Mouse (Mus musculus): ENCODE results near the gene Hbp1. TPM values are rescaled to one million over a fixed set of nuclear protein-coding genes. Genes with fewer than 3 reads are reported as not detected.
A peak's percentile ranks its signal among the peaks of the same experiment; 100 is the strongest.

Hbp1 gene
- polyA plus RNA-seq, 1 experiment from 2014 or later: 44.7 TPM

DNA sequence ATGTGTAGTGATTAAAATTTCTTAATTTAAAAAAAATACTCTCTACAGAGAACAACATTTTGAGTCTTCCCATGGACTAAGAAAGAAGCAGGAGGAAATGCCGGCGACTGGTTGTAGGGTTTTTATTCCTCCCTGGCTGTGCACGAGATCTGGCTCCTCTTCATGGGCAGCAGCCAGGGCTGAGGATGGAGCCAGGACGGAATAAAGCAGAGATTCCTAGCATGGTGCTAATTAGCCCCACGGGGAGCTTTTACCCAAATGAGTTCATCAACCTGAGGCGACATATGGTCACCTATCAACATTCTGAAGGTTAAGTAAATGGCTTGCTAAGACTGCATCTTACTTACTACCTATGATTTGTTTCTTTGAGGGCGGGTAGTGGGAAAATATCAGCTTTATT is 32.9 kb upstream of the Hbp1 start:
- H3K36me3 ChIP-seq (replicated peaks): peaks cover 94% of the 10 kb centered on the region
- H3K27me3 ChIP-seq: no peaks in the 10 kb centered on the region
- no peak overlapping the region for H3K9ac ChIP-seq
- no peak overlapping the region for H3K4me3 ChIP-seq (replicated peaks)
- no peak for ATAC-seq (ENCODE audit: insufficient read depth)
- H3K27ac ChIP-seq (replicated peaks): no peak overlapping the region
- H3K9me3 ChIP-seq (replicated peaks): no peaks in the 10 kb centered on the region
- H3K4me1 ChIP-seq (replicated peaks): 0 out of 2 replicates have a peak, but pooled peaks cover 6% of the 10 kb centered on the region
- H3K4me2 ChIP-seq: no peak overlapping the region
- 87% methylated on average over 7 of the region's 7 CpGs for WGBS (ENCODE audit: insufficient replicate concordance)

DNA sequence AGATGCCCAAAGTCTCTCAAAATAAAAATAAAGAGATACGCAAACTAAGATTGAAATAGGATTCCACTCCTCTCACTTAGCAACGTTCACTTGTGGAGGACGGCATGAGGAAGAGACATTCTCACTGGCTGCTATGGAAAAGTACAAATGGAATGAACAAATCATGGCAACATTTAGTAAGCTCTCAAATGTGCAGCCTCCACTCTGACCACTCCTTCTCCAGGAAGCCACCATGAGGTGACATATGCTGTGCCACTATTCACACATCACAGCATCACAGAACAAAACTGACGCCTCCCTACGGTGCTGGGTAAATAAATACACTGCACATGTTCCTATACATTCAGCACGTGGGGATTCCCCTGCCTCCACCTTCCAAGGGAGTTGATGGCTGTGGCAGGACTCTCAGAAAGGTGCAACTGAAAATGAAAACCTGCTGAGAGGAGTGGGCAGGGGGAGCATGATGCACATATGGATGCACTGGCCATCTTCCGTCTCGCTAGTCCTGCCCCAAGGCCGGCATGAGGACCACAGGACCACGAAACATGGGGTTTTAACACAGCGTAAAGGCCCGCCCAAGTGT is 27.4 kb upstream of the Hbp1 start:
- no peak overlapping the region for H3K4me3 ChIP-seq (replicated peaks)
- 84% methylated on average over 12 of the region's 12 CpGs for WGBS (ENCODE audit: insufficient replicate concordance)
- H3K4me1 ChIP-seq (replicated peaks): peaks cover 10% of the 10 kb centered on the region
- H3K9ac ChIP-seq: no peak overlapping the region
- H3K4me2 ChIP-seq: no peak overlapping the region
- H3K36me3 ChIP-seq (replicated peaks): peaks cover 80% of the 10 kb centered on the region
- H3K27me3 ChIP-seq: no peaks in the 10 kb centered on the region
- no peaks in the 10 kb centered on the region for H3K9me3 ChIP-seq (replicated peaks)
- no peak overlapping the region for H3K27ac ChIP-seq (replicated peaks)
- ATAC-seq (ENCODE audit: insufficient read depth): no peak

DNA sequence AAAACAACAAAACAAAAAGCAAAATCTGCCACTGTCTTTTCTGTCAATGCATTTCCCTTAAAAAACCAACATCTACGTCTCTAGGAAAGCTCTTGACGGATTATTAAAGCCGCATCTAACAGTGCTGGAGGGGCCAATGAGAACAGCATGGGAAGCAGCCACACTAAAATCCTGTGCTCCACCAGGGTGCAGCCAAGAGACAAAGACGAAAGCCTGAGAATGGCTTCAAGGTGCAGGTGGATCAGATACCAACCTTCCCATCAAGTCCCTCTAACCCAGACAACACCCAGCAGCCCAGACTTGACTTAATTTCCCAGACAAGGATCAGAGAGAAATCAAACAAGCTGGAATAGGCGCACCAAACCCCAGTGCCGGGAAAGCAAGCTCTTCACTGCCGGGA is 26.2 kb upstream of the Hbp1 start:
- Histone ChIP-seq H3K9me3 (replicated peaks) (no peaks in the 10 kb centered on the region), H3K27ac (replicated peaks) (no peak overlapping the region), H3K4me3 (replicated peaks) (no peak overlapping the region), H3K36me3 (replicated peaks) (peaks cover 80% of the 10 kb centered on the region), H3K27me3 (no peaks in the 10 kb centered on the region), H3K4me2 (no peak overlapping the region), H3K9ac (no peak overlapping the region), H3K4me1 (replicated peaks) (peaks cover 10% of the 10 kb centered on the region)
- ATAC-seq (ENCODE audit: insufficient read depth): no peak
- WGBS (ENCODE audit: insufficient replicate concordance): 64% methylated on average over 7 of the region's 7 CpGs

DNA sequence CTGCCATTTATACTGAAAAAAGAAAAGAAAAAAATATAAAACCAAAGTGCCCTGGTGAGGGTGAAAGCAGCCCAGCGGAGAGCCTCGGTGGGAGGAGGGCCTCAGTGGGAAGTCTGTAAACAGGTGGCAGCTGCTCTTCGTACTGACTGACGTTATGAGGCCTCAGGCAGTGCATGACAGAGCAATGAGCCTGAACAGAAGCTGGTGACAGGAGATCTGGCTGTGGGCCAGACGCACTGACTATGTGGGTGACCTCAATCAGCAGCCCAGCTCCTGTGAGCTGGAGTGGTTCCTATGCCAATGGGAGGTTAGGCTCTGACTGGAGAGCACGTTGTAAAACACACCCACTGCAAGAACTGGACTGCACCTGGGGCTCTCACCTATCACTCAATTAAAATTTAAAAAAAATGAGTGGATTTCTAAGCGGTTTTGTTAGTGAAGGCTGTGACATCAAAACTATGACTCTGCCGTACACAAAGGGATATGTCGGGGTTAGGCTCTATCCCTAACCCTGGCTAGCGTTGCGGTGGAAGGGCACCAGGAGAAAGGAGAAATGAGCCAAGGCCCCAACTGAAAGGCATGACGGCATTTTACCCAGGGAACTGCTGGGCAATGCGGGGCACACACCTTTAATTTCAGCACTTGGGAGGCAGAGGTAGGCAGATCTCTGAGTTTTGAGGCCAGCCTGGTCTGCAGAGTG is 23.3 kb upstream of the Hbp1 start:
- Histone ChIP-seq H3K4me1 (replicated peaks) (peaks cover 11% of the 10 kb centered on the region), H3K4me3 (replicated peaks) (no peak overlapping the region), H3K27ac (replicated peaks) (peak overlapping the region; percentile 67), H3K27me3 (no peaks in the 10 kb centered on the region), H3K9ac (no peak overlapping the region), H3K9me3 (replicated peaks) (no peaks in the 10 kb centered on the region), H3K36me3 (replicated peaks) (peaks cover 73% of the 10 kb centered on the region), H3K4me2 (no peak overlapping the region)
- WGBS (ENCODE audit: insufficient replicate concordance): 53% methylated on average over 13 of the region's 13 CpGs
- peak; percentile 94 for ATAC-seq (ENCODE audit: insufficient read depth)

DNA sequence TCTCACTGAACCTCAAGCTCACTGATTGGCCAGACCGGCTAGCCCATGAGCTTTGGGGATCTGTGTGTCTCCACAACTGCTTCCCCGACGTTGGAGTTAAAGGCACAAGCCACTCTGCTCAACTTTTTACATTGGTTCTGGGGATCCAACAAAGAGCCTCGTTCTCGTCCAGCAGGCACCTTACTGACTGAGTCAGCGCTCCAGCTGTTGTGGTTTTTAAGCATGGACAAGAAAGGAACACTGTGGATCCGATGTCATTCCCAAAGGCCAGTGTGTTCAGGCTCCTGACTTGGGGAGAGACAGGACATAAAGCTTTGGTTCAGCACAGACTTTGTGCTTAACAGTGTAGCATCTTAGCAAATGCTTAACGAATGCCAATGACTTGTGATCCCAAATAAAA is 21.2 kb upstream of the Hbp1 start:
- Histone ChIP-seq H3K27ac (replicated peaks) (no peak overlapping the region), H3K4me2 (no peak overlapping the region), H3K27me3 (no peaks in the 10 kb centered on the region), H3K4me1 (replicated peaks) (peaks cover 21% of the 10 kb centered on the region), H3K9ac (no peak overlapping the region), H3K9me3 (replicated peaks) (no peaks in the 10 kb centered on the region), H3K4me3 (replicated peaks) (no peak overlapping the region), H3K36me3 (replicated peaks) (peaks cover 59% of the 10 kb centered on the region)
- 89% methylated on average over 8 of the region's 8 CpGs for WGBS (ENCODE audit: insufficient replicate concordance)
- ATAC-seq (ENCODE audit: insufficient read depth): no peak

DNA sequence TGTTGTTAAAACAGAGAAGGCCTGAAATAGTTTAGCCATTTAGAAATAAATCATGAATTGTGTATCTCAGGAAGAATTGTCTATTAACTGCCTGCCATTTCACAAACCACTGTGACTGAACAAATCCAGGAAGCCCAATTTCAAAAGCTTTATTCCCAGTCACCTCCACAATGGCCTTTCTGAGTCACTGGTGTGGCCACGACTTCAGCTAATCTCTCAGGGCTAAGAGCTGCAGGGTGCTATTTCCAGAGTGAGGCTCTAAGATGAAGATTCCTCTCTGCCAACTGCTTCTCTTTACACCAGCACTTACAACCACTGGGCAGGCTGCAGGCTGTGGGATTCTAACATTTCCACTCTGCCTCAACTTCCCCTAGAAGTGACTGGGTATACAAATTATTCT is 18.8 kb upstream of the Hbp1 start:
- no peak for ATAC-seq (ENCODE audit: insufficient read depth)
- H3K36me3 ChIP-seq (replicated peaks): peaks cover 70% of the 10 kb centered on the region
- no peak overlapping the region for H3K9ac ChIP-seq
- H3K4me2 ChIP-seq: no peak overlapping the region
- 22% methylated on average over 1 of the region's 1 CpGs for WGBS (ENCODE audit: insufficient replicate concordance)
- no peaks in the 10 kb centered on the region for H3K9me3 ChIP-seq (replicated peaks)
- peaks cover 38% of the 10 kb centered on the region for H3K4me1 ChIP-seq (replicated peaks)
- no peak overlapping the region for H3K4me3 ChIP-seq (replicated peaks)
- H3K27ac ChIP-seq (replicated peaks): peak overlapping the region; percentile 54
- no peaks in the 10 kb centered on the region for H3K27me3 ChIP-seq

DNA sequence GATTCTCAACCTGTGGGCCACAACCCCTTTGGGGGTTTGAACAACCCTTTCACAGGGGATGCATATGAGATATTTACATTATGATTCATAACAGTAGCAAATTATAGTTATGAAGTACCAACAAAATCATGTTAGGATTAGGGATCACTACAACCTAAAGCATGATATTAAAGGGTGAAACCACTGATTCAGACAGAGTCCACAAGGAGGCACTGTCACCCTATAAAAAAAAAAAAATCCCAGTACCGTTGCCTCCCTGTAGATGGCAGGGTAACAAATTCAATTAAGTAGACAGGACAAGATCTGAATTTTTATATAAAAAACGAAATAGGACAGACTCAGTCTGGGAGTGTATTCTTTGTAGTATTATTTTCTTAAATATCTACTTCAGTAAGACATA is 17.2 kb upstream of the Hbp1 start:
- Histone ChIP-seq H3K9ac (no peak overlapping the region), H3K27me3 (no peaks in the 10 kb centered on the region), H3K27ac (replicated peaks) (peak overlapping the region; percentile 92), H3K4me3 (replicated peaks) (no peak overlapping the region), H3K4me1 (replicated peaks) (peaks cover 31% of the 10 kb centered on the region), H3K9me3 (replicated peaks) (no peaks in the 10 kb centered on the region), H3K4me2 (no peak overlapping the region), H3K36me3 (replicated peaks) (peaks cover 66% of the 10 kb centered on the region)
- 0% methylated on average over 2 of the region's 2 CpGs for WGBS (ENCODE audit: insufficient replicate concordance)
- no peak for ATAC-seq (ENCODE audit: insufficient read depth)

DNA sequence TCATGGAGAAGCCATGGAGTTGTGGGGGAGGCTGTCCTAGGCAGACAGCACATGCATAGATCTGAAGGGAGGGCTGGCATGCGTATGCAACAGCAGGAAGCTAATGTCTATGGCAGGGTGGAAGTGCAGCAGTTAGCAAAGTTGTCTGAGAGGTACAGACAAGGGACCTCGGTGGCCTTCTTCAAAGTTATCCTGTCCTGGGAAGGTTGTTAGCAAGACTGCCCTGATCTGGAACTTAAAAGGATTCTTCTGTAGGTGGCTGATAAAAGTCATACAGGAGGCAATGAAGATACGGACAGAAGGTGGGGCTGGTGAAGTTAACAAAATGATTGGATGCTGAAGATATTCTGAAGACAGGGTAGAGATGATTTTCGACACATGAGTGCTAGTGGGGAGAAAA is 16.1 kb upstream of the Hbp1 start:
- peak; percentile 86 for ATAC-seq (ENCODE audit: insufficient read depth)
- Histone ChIP-seq H3K36me3 (replicated peaks) (peaks cover 66% of the 10 kb centered on the region), H3K4me3 (replicated peaks) (no peak overlapping the region), H3K27me3 (no peaks in the 10 kb centered on the region), H3K27ac (replicated peaks) (peak overlapping the region; percentile 92), H3K4me2 (peak overlapping the region; percentile 32), H3K9me3 (replicated peaks) (no peaks in the 10 kb centered on the region), H3K4me1 (replicated peaks) (peaks cover 31% of the 10 kb centered on the region), H3K9ac (0 out of 2 replicates have a peak overlapping the region, but pooled peaks have one; percentile 31)
- 23% methylated on average over 4 of the region's 4 CpGs for WGBS (ENCODE audit: insufficient replicate concordance)

DNA sequence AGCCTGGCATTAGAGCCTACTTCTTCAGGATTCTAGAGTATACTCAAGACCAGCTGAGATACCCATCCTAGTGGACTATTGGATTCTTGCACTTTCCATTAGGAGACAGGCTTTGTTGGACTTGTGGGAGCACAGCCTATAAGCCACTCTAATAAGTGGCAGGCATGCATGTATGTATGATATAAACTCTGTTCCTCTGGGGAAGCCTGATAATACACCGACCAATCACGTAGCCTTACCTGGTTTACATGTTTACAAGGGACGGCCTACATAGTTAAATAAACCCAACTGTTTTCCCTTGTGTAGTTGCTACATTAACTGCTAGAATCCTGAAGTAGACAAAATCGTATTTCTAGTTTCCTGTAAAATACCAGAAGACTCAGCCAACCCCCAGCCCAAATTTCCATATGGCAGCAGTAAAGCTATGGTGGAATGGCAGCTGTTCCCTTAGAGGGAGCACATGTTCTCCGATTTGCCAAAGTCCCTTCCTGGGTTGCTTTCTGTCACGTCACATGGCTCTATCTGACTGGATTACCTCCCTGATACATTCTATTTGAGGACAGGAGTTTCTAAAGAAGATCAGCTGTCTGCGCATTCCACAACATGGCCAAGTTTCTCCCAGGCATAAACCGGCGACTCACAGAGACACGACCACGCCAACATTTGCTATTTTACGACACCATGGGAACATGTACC is 15.3 kb upstream of the Hbp1 start:
- Histone ChIP-seq H3K36me3 (replicated peaks) (peaks cover 66% of the 10 kb centered on the region), H3K9me3 (replicated peaks) (no peaks in the 10 kb centered on the region), H3K4me3 (replicated peaks) (no peak overlapping the region), H3K4me1 (replicated peaks) (peaks cover 31% of the 10 kb centered on the region), H3K27me3 (no peaks in the 10 kb centered on the region), H3K4me2 (peak overlapping the region; percentile 17; the same call in 1 of the 2 replicates), H3K9ac (peak overlapping the region; percentile 16; the same call in 1 of the 2 replicates), H3K27ac (replicated peaks) (peak overlapping the region; percentile 92)
- ATAC-seq (ENCODE audit: insufficient read depth): peak; percentile 81
- 67% methylated on average over 12 of the region's 12 CpGs for WGBS (ENCODE audit: insufficient replicate concordance)

DNA sequence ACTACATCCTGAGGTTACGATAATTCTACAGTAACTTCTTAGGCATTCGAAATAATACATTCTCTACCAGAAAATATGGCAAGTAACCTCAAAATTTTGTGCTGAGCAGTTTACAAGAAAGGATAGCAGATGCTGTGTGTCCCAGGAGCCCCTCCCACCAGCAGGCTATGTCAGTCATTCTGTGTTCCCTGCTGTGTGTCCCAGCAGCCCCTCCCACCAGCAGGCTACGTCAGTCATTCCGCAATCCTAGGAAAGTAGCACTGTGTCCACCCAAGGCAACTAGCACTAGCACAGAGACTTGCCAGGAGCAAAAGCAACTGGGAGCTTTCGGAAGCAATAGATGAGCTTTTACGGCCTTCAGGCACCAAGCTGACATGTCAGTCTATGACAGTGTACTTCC is 13.7 kb upstream of the Hbp1 start:
- Histone ChIP-seq H3K36me3 (replicated peaks) (peaks cover 69% of the 10 kb centered on the region), H3K4me2 (no peak overlapping the region), H3K4me1 (replicated peaks) (peaks cover 31% of the 10 kb centered on the region), H3K9ac (no peak overlapping the region), H3K27me3 (no peaks in the 10 kb centered on the region), H3K27ac (replicated peaks) (no peak overlapping the region), H3K9me3 (replicated peaks) (no peaks in the 10 kb centered on the region), H3K4me3 (replicated peaks) (no peak overlapping the region)
- 93% methylated on average over 6 of the region's 6 CpGs for WGBS (ENCODE audit: insufficient replicate concordance)
- no peak for ATAC-seq (ENCODE audit: insufficient read depth)

DNA sequence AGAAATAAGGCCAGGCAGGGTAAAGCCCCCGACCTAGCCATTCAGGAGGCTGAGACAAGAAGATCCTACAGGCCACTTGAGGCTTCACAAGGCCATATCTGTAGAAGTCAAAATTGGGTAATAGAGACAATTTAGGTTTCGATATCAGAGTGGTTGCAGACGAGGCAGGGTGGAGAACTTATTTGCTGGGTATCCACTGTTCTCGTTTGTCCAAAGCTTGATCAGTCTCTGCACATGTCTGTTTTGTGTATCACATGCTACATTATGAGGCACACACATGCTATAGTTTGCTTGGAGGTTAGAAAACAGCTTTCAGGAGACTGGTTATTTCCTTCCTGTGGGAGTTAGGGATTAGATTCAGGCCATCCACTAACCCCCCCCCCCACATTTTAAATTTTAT is 5.5 kb upstream of the Hbp1 start:
- Histone ChIP-seq H3K27me3 (no peaks in the 10 kb centered on the region), H3K9me3 (replicated peaks) (no peaks in the 10 kb centered on the region), H3K4me3 (replicated peaks) (no peak overlapping the region), H3K4me2 (no peak overlapping the region), H3K36me3 (replicated peaks) (peaks cover 31% of the 10 kb centered on the region), H3K9ac (no peak overlapping the region), H3K4me1 (replicated peaks) (peaks cover 5% of the 10 kb centered on the region), H3K27ac (replicated peaks) (no peak overlapping the region)
- no peak; the same call in 1 of the 2 replicates for ATAC-seq (ENCODE audit: insufficient read depth)
- 45% methylated on average over 4 of the region's 4 CpGs for WGBS (ENCODE audit: insufficient replicate concordance)

All from liver, embryonic 15.5 days (tissue).